Mouse (Mus musculus): ENCODE results near the gene Spats2l. TPM values are rescaled to one million over a fixed set of nuclear protein-coding genes. Genes with fewer than 3 reads are reported as not detected.

Gene Spats2l
- polyA plus RNA-seq, 2 experiments, result 81.4 to 202 TPM

GRCm38 (mm10) chr1:57799398-57799797 is 25.4 kb downstream of the Spats2l start:
- Histone ChIP-seq H3K4me1 (ENCODE audit: control insufficient read depth, insufficient read depth, low read length) (peaks cover 3% of the 10 kb centered on the region), H3K27me3 (ENCODE audit: control insufficient read depth, insufficient read depth, low read length) (no peaks in the 10 kb centered on the region), H3K36me3 (ENCODE audit: control insufficient read depth, insufficient read depth, low read length) (peaks cover 13% of the 10 kb centered on the region; the same call in 1 of the 2 replicates), H3K4me3 (replicated peaks; ENCODE audit: low read length) (no peak overlapping the region), H3K9me3 (ENCODE audit: control insufficient read depth, low read length) (no peaks in the 10 kb centered on the region), H3K9ac (ENCODE audit: low read depth, low read length, severe bottlenecking) (no peak overlapping the region), H3K27ac (replicated peaks; ENCODE audit: low read depth, low read length) (no peak overlapping the region), H3K4me2 (replicated peaks; ENCODE audit: low read depth, low read length, severe bottlenecking) (no peak overlapping the region)
- DNase-seq (ENCODE audit: low spot score) (no peak), ATAC-seq (ENCODE audit: low FRiP score, low read depth) (no peak)
- no peak for TF ChIP-seq POLR2A (IDR thresholded peaks at IDR 0.05; ENCODE audit: borderline replicate concordance, extremely low read depth, insufficient read depth, insufficient read length)
- WGBS, result 85% methylated on average over 2 of the region's 2 CpGs

DNA sequence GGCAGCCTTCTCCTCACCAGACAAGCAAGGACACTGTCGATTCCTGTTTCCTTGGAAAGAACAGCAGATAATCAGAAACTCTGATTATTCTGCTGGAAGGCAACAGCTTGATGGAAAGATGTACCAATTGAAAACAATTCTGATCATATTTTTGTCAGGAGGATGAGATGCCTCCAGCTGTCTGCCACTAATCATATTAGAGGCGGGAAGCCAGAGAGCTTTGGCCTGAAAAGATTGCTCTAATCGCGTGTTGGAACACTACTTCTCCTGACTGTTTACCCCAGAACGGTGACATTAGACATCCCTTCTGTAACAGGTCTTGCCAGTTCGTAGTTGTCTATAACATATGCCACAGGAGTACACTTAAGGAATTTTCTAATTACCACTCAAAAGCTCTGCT is 26.9 kb downstream of the Spats2l start:
- no peak overlapping the region for H3K4me3 ChIP-seq (replicated peaks; ENCODE audit: low read length)
- 77% methylated on average over 6 of the region's 6 CpGs for whole genome bisulfite sequencing

GRCm38 (mm10) chr1:57806126-57806525 is 32.2 kb downstream of the Spats2l start:
- H3K27ac ChIP-seq (replicated peaks; ENCODE audit: low read depth, low read length), result peak overlapping the region; percentile 33; the same call in 1 of the 2 replicates
- H3K9ac ChIP-seq (ENCODE audit: low read depth, low read length, severe bottlenecking), result no peak overlapping the region
- no peak for TF ChIP-seq POLR2A (IDR thresholded peaks at IDR 0.05; ENCODE audit: borderline replicate concordance, extremely low read depth, insufficient read depth, insufficient read length)
- no peak overlapping the region for H3K4me3 ChIP-seq (replicated peaks; ENCODE audit: low read length)
- peak; percentile 74 for ATAC-seq (ENCODE audit: low FRiP score, low read depth)
- H3K36me3 ChIP-seq (ENCODE audit: control insufficient read depth, insufficient read depth, low read length), result peaks cover 24% of the 10 kb centered on the region
- H3K9me3 ChIP-seq (ENCODE audit: control insufficient read depth, low read length), result 0 out of 2 replicates have a peak, but pooled peaks cover 4% of the 10 kb centered on the region
- DNase-seq (ENCODE audit: low spot score), result peak; percentile 64
- whole genome bisulfite sequencing, result 34% methylated on average over 3 of the region's 3 CpGs
- peaks cover 33% of the 10 kb centered on the region for H3K4me1 ChIP-seq (ENCODE audit: control insufficient read depth, insufficient read depth, low read length)
- no peak overlapping the region for H3K4me2 ChIP-seq (replicated peaks; ENCODE audit: low read depth, low read length, severe bottlenecking)
- no peaks in the 10 kb centered on the region for H3K27me3 ChIP-seq (ENCODE audit: control insufficient read depth, insufficient read depth, low read length)

More for the DNA sequence above, 26.9 kb downstream of the Spats2l start:
- Histone ChIP-seq H3K9ac (ENCODE audit: low read depth, low read length, severe bottlenecking) (no peak overlapping the region), H3K36me3 (ENCODE audit: control insufficient read depth, insufficient read depth, low read length) (peaks cover 13% of the 10 kb centered on the region; the same call in 1 of the 2 replicates), H3K4me1 (ENCODE audit: control insufficient read depth, insufficient read depth, low read length) (peaks cover 13% of the 10 kb centered on the region), H3K9me3 (ENCODE audit: control insufficient read depth, low read length) (no peaks in the 10 kb centered on the region), H3K27me3 (ENCODE audit: control insufficient read depth, insufficient read depth, low read length) (no peaks in the 10 kb centered on the region), H3K27ac (replicated peaks; ENCODE audit: low read depth, low read length) (no peak overlapping the region), H3K4me2 (replicated peaks; ENCODE audit: low read depth, low read length, severe bottlenecking) (no peak overlapping the region)
- no peak for DNase-seq (ENCODE audit: low spot score)
- no peak for ATAC-seq (ENCODE audit: low FRiP score, low read depth)
- TF ChIP-seq POLR2A (IDR thresholded peaks at IDR 0.05; ENCODE audit: borderline replicate concordance, extremely low read depth, insufficient read depth, insufficient read length), result no peak

- H3K36me3 ChIP-seq (ENCODE audit: control insufficient read depth, insufficient read depth, low read length), result peaks cover 25% of the 10 kb centered on the region
- H3K27ac ChIP-seq (replicated peaks; ENCODE audit: low read depth, low read length), result no peak overlapping the region
- H3K9me3 ChIP-seq (ENCODE audit: control insufficient read depth, low read length), result 0 out of 2 replicates have a peak, but pooled peaks cover 4% of the 10 kb centered on the region
- H3K4me3 ChIP-seq (replicated peaks; ENCODE audit: low read length), result no peak overlapping the region
- no peak for DNase-seq (ENCODE audit: low spot score)
- TF ChIP-seq POLR2A (IDR thresholded peaks at IDR 0.05; ENCODE audit: borderline replicate concordance, extremely low read depth, insufficient read depth, insufficient read length), result no peak
- H3K27me3 ChIP-seq (ENCODE audit: control insufficient read depth, insufficient read depth, low read length), result no peaks in the 10 kb centered on the region
- peaks cover 33% of the 10 kb centered on the region for H3K4me1 ChIP-seq (ENCODE audit: control insufficient read depth, insufficient read depth, low read length)
- no peak for ATAC-seq (ENCODE audit: low FRiP score, low read depth)
- H3K9ac ChIP-seq (ENCODE audit: low read depth, low read length, severe bottlenecking), result no peak overlapping the region
- 42% methylated on average over 7 of the region's 7 CpGs for WGBS
- no peak overlapping the region for H3K4me2 ChIP-seq (replicated peaks; ENCODE audit: low read depth, low read length, severe bottlenecking)
These were observed 33.9 kb downstream of the Spats2l start for GRCm38 (mm10) chr1:57807882-57808281.

GRCm38 (mm10) chr1:57810221-57810620 is 36.3 kb downstream of the Spats2l start:
- Histone ChIP-seq H3K36me3 (ENCODE audit: control insufficient read depth, insufficient read depth, low read length) (peaks cover 20% of the 10 kb centered on the region), H3K9ac (ENCODE audit: low read depth, low read length, severe bottlenecking) (no peak overlapping the region), H3K9me3 (ENCODE audit: control insufficient read depth, low read length) (0 out of 2 replicates have a peak, but pooled peaks cover 4% of the 10 kb centered on the region), H3K27ac (replicated peaks; ENCODE audit: low read depth, low read length) (no peak overlapping the region), H3K4me1 (ENCODE audit: control insufficient read depth, insufficient read depth, low read length) (peaks cover 23% of the 10 kb centered on the region), H3K27me3 (ENCODE audit: control insufficient read depth, insufficient read depth, low read length) (no peaks in the 10 kb centered on the region), H3K4me2 (replicated peaks; ENCODE audit: low read depth, low read length, severe bottlenecking) (no peak overlapping the region), H3K4me3 (replicated peaks; ENCODE audit: low read length) (no peak overlapping the region)
- DNase-seq (ENCODE audit: low spot score) (no peak), ATAC-seq (ENCODE audit: low FRiP score, low read depth) (no peak)
- TF ChIP-seq POLR2A (IDR thresholded peaks at IDR 0.05; ENCODE audit: borderline replicate concordance, extremely low read depth, insufficient read depth, insufficient read length), result no peak
- 24% methylated on average over 4 of the region's 4 CpGs for WGBS

All from limb, embryonic 14.5 days (tissue).